Mouse (Mus musculus) neural tube, embryonic 14.5 days (tissue): Measurements from ENCODE around the gene Gmppb. TPM values are rescaled to one million over a fixed set of nuclear protein-coding genes. Genes with fewer than 3 reads are reported as not detected.
A peak's percentile ranks its signal among the peaks of the same experiment; 100 is the strongest.

Experiments used
- ATAC-seq: fragments of 200-750 bp; cut with Nextera tagmentation; 2 replicates; pipeline ENCODE4 v1.8.0; 2017; ENCODE audit warnings: low read depth, mild to moderate bottlenecking, moderate TSS enrichment, moderate library complexity
- H3K27ac ChIP-seq: fragments of 300-500 bp; sonication (generic); 2 replicates; pipeline ENCODE4 v1.5.1; 2014; ENCODE audit warnings: low read depth, mild to moderate bottlenecking, control low read depth, low read length, moderate library complexity, mixed read lengths
- H3K27me3 ChIP-seq: fragments of 300-500 bp; sonication (generic); 2 replicates; pipeline ENCODE4 v1.6.1; 2014; ENCODE audit warnings: low read length; ENCODE audit not compliant: control insufficient read depth, insufficient read depth
- H3K36me3 ChIP-seq: fragments of 300-500 bp; sonication (generic); 2 replicates; pipeline ENCODE4 v1.6.1; 2014; ENCODE audit warnings: low read length, mixed read lengths; ENCODE audit not compliant: control insufficient read depth, insufficient read depth
- H3K4me1 ChIP-seq: fragments of 300-500 bp; sonication (generic); 2 replicates; pipeline ENCODE4 v1.6.1; 2014; ENCODE audit warnings: low read length; ENCODE audit not compliant: control insufficient read depth, insufficient read depth
- H3K4me2 ChIP-seq: fragments of 300-500 bp; sonication (generic); 2 replicates; pipeline ENCODE4 v1.6.1; 2014; ENCODE audit warnings: mild to moderate bottlenecking, low read depth, low read length, control low read depth
- H3K4me3 ChIP-seq: fragments of 300-500 bp; sonication (generic); 2 replicates; pipeline ENCODE4 v1.5.1; 2014; ENCODE audit warnings: low read depth, low read length, control low read depth, mixed read lengths
- H3K9ac ChIP-seq: fragments of 300-500 bp; sonication (generic); replicated peaks from 2 replicates; pipeline ENCODE4 v1.6.1; 2014; ENCODE audit warnings: low read depth, mild to moderate bottlenecking, control low read depth, low read length, mixed read lengths
- H3K9me3 ChIP-seq: fragments of 300-500 bp; sonication (generic); 2 replicates; pipeline ENCODE4 v1.6.1; 2016; ENCODE audit warnings: low read length; ENCODE audit not compliant: control insufficient read depth
- WGBS: fragments of 180-500 bp; shearing (Covaris S2); extraction: QIAGEN DNeasy Blood & Tissue Kit; methylation state at CpG from one replicate; pipeline ENCODE4 v1.1.7; 2014; 5-methylcytosine and 5-hydroxymethylcytosine counted together
- polyA plus RNA-seq: library from polyadenylated mRNA; unstranded; fragments of >200 nt; fragmentation: Nextera tagmentation; extraction: Ambion mirVana; gene quantifications from 2 replicates; pipeline ENCODE4 v1.2.1, GENCODE M21; 2014

Gmppb gene
- polyA plus RNA-seq, 1 experiment from 2014 or later = 19.5 TPM

GRCm38 (mm10) chr9:108047601-108048565 is 1.2 kb upstream of the Gmppb start:
- WGBS = 46% methylated on average over 17 of the region's 17 CpGs
- no peak for ATAC-seq
- peaks cover 28% of the 10 kb centered on the region; the same call in 1 of the 2 replicates for H3K36me3 ChIP-seq

GRCm38 (mm10) chr9:108048566-108048955 is 481 bp upstream of the Gmppb start:
- Histone ChIP-seq H3K4me2 (peak overlapping the region; percentile 87), H3K9me3 (no peaks in the 10 kb centered on the region), H3K4me1 (peaks cover 11% of the 10 kb centered on the region), H3K9ac (peak overlapping the region; percentile 50), H3K4me3 (peak overlapping the region; percentile 54), H3K36me3 (peaks cover 24% of the 10 kb centered on the region; the same call in 1 of the 2 replicates), H3K27ac (peak overlapping the region; percentile 69), H3K27me3 (no peaks in the 10 kb centered on the region)
- 2% methylated on average over 19 of the region's 19 CpGs for WGBS
- ATAC-seq = peak; percentile 38

More at GRCm38 (mm10) chr9:108047601-108048565, 1.2 kb upstream of the Gmppb start:
- Histone ChIP-seq H3K9me3 (no peaks in the 10 kb centered on the region), H3K27me3 (no peaks in the 10 kb centered on the region), H3K4me2 (peak overlapping the region; percentile 87), H3K9ac (no peak overlapping the region), H3K27ac (peak overlapping the region; percentile 69), H3K4me3 (peak overlapping the region; percentile 54), H3K4me1 (peaks cover 11% of the 10 kb centered on the region)

- H3K27ac ChIP-seq = peak overlapping the region; percentile 70; the same call in 1 of the 2 replicates
- H3K4me1 ChIP-seq = peaks cover 11% of the 10 kb centered on the region
- 42% methylated on average over 15 of the region's 15 CpGs for WGBS
- peak; percentile 2; the same call in 1 of the 2 replicates for ATAC-seq
- H3K36me3 ChIP-seq = peaks cover 34% of the 10 kb centered on the region; the same call in 1 of the 2 replicates
- no peaks in the 10 kb centered on the region for H3K27me3 ChIP-seq
- peak overlapping the region; percentile 54 for H3K4me3 ChIP-seq
- peak overlapping the region; percentile 87 for H3K4me2 ChIP-seq
- peak overlapping the region; percentile 60 for H3K9ac ChIP-seq
- no peaks in the 10 kb centered on the region for H3K9me3 ChIP-seq
Observed at GRCm38 (mm10) chr9:108049561-108050251, 664 bp downstream of the Gmppb start.

- H3K9me3 ChIP-seq = no peaks in the 10 kb centered on the region
- no peak overlapping the region for H3K9ac ChIP-seq
- no peak overlapping the region for H3K4me3 ChIP-seq
- H3K27me3 ChIP-seq = no peaks in the 10 kb centered on the region
- H3K4me2 ChIP-seq = no peak overlapping the region
- WGBS = 97% methylated on average over 15 of the region's 15 CpGs
- ATAC-seq = no peak
- H3K4me1 ChIP-seq = peaks cover 11% of the 10 kb centered on the region
- no peak overlapping the region for H3K27ac ChIP-seq
- H3K36me3 ChIP-seq = peaks cover 33% of the 10 kb centered on the region
Observed at GRCm38 (mm10) chr9:108051184-108051930, 2.3 kb downstream of the Gmppb start.

- ATAC-seq = no peak
- Histone ChIP-seq H3K9ac (no peak overlapping the region), H3K4me1 (peaks cover 11% of the 10 kb centered on the region), H3K4me2 (no peak overlapping the region), H3K27me3 (no peaks in the 10 kb centered on the region), H3K27ac (no peak overlapping the region), H3K9me3 (no peaks in the 10 kb centered on the region), H3K4me3 (no peak overlapping the region), H3K36me3 (peaks cover 28% of the 10 kb centered on the region)
- 83% methylated on average over 4 of the region's 4 CpGs for WGBS
Observed at GRCm38 (mm10) chr9:108051931-108052220, 2.8 kb downstream of the Gmppb start.

- H3K4me1 ChIP-seq = peaks cover 11% of the 10 kb centered on the region
- no peaks in the 10 kb centered on the region for H3K9me3 ChIP-seq
- H3K36me3 ChIP-seq = peaks cover 27% of the 10 kb centered on the region
- no peak overlapping the region for H3K4me2 ChIP-seq
- no peaks in the 10 kb centered on the region for H3K27me3 ChIP-seq
- WGBS = 75% methylated on average over 7 of the region's 7 CpGs
- no peak overlapping the region for H3K27ac ChIP-seq
- no peak overlapping the region for H3K9ac ChIP-seq
- no peak overlapping the region for H3K4me3 ChIP-seq
- no peak for ATAC-seq
Observed at GRCm38 (mm10) chr9:108052411-108052810, 3.4 kb downstream of the Gmppb start.

- Histone ChIP-seq H3K27ac (no peak within 1 kb of the TSS), H3K36me3 (peaks cover 27% of the 10 kb centered on the region), H3K4me1 (peaks cover 11% of the 10 kb centered on the region), H3K27me3 (no peaks in the 10 kb centered on the region), H3K4me3 (no peak within 1 kb of the TSS), H3K4me2 (no peak within 1 kb of the TSS), H3K9ac (no peak within 1 kb of the TSS), H3K9me3 (no peaks in the 10 kb centered on the region)
- WGBS = 53% methylated on average over 20 of the region's 20 CpGs
- ATAC-seq = peak; percentile 15
Observed at GRCm38 (mm10) chr9:108052885-108053664, 4.0 kb downstream of the Gmppb start, which contains the start of gene Amigo3. Gene Amigo3, plus strand, starts transcription at chr9:108053159.

- peaks cover 27% of the 10 kb centered on the region for H3K36me3 ChIP-seq
- H3K9ac ChIP-seq = no peak overlapping the region
- no peak overlapping the region for H3K27ac ChIP-seq
- ATAC-seq = no peak
- H3K27me3 ChIP-seq = no peaks in the 10 kb centered on the region
- H3K9me3 ChIP-seq = no peaks in the 10 kb centered on the region
- no peak overlapping the region for H3K4me2 ChIP-seq
- WGBS = 93% methylated on average over 15 of the region's 15 CpGs
- peaks cover 7% of the 10 kb centered on the region for H3K4me1 ChIP-seq
- H3K4me3 ChIP-seq = no peak overlapping the region
Observed at GRCm38 (mm10) chr9:108053665-108054225, 4.7 kb downstream of the Gmppb start.
